Mouse (Mus musculus): ENCODE data around the gene Snrpn. TPM values are rescaled to one million over a fixed set of nuclear protein-coding genes. Genes with fewer than 3 reads are reported as not detected.

The Snrpn gene
- 91.4 and 99.9 TPM in 2 replicates for polyA plus RNA-seq (2012; rRNA removed)

GRCm38 (mm10) chr7:60139742-60140480 is at the start of gene Snrpn:
Snrpn (minus strand) TSS chr7:60140219.

GRCm38 (mm10) chr7:60004606-60005330 is 135.3 kb downstream of the Snrpn start, which contains the start of the genes Snurf and Gm38393:
Snurf (minus strand) TSS chr7:60005049.
Gm38393 (minus strand) TSS chr7:60005064.

Other genes starting within 250 kb of the Snrpn start
- 12.2 and 81.7 TPM in 2 replicates for gene Snurf, start 135.2 kb downstream of the Snrpn start, polyA plus RNA-seq (2012; rRNA removed)
- 6.6 and 12.5 TPM in 2 replicates for gene Gm38393, start 135.2 kb downstream of the Snrpn start, polyA plus RNA-seq (2012; rRNA removed)